Mouse (Mus musculus) CH12.LX (cell line): ENCODE measurements around the gene Zfp219. TPM values are rescaled to one million over a fixed set of nuclear protein-coding genes. Genes with fewer than 3 reads are reported as not detected.

Experiments used
- DNase-seq: peaks from one replicate; pipeline ENCODE4 v3.0.0-alpha.2; 2013; ENCODE audit errors: extremely low read depth
- H3K27ac ChIP-seq: 2 replicates; pipeline ENCODE4 v1.5.1; 2012; ENCODE audit warnings: low read depth, mild to moderate bottlenecking, control low read depth, moderate library complexity; ENCODE audit not compliant: insufficient read depth
- H3K27me3 ChIP-seq: replicated peaks from 2 replicates; pipeline ENCODE3; 2012; ENCODE audit warnings: inconsistent platforms
- H3K36me3 ChIP-seq, 2 experiments: replicated peaks in 1 of 2; 2 replicates each; pipeline versions ENCODE3 to v1.6.1; 2012; ENCODE audit warnings: inconsistent platforms in 1 of 2, low read length in 1 of 2, mild to moderate bottlenecking in 1 of 2, mixed read lengths in 1 of 2, moderate library complexity in 1 of 2; ENCODE audit not compliant: control insufficient read depth in 1 of 2, insufficient read depth in 1 of 2
- H3K4me1 ChIP-seq, 2 experiments: 2 replicates each; pipeline ENCODE4 v1.6.1; 2012; ENCODE audit warnings: inconsistent platforms in 1 of 2, moderate library complexity in 1 of 2; ENCODE audit not compliant: insufficient read depth in 2 of 2, control insufficient read depth in 1 of 2
- H3K4me2 ChIP-seq: 2 replicates; pipeline ENCODE4 v1.6.1; 2012; ENCODE audit warnings: low read depth, mild to moderate bottlenecking, control low read depth; ENCODE audit not compliant: poor library complexity, insufficient read depth, severe bottlenecking
- H3K4me3 ChIP-seq, 3 experiments: fragments of 150-350 bp in 1 of 3; sonication (generic) in 1 of 3; replicated peaks in 1 of 3; 2 replicates each; pipeline versions ENCODE3 to v1.5.1; 2011 to 2012; ENCODE audit warnings: low read depth in 2 of 3, low read length in 2 of 3, mild to moderate bottlenecking in 2 of 3, moderate library complexity in 2 of 3, control low read depth in 1 of 3, improper control_type of control experiment in 1 of 3, inconsistent platforms in 1 of 3, mixed read lengths in 1 of 3; ENCODE audit not compliant: poor library complexity in 1 of 3
- H3K79me2 ChIP-seq: replicated peaks from 2 replicates; pipeline ENCODE4 v1.6.1; 2012; ENCODE audit warnings: mild to moderate bottlenecking, moderate library complexity; ENCODE audit not compliant: control insufficient read depth, poor library complexity, insufficient read depth, severe bottlenecking; ENCODE audit errors: extremely low read depth
- H3K9ac ChIP-seq: 2 replicates; pipeline ENCODE4 v1.6.1; 2012; ENCODE audit warnings: low read depth, mild to moderate bottlenecking, control low read depth, moderate library complexity; ENCODE audit not compliant: insufficient read depth
- H3K9me3 ChIP-seq: replicated peaks from 2 replicates; pipeline ENCODE3; 2012; ENCODE audit warnings: low read length, inconsistent platforms, mixed read lengths
- CHD1 ChIP-seq: IDR thresholded peaks from 2 replicates; pipeline ENCODE4 v1.6.1; 2012; ENCODE audit warnings: low read depth, low read length, improper control_type of control experiment, inconsistent platforms
- E2F4 ChIP-seq: IDR thresholded peaks from 2 replicates; pipeline ENCODE4 v1.6.1; 2011; ENCODE audit warnings: low read depth, low read length, improper control_type of control experiment; ENCODE audit not compliant: insufficient replicate concordance
- ELF1 ChIP-seq: IDR thresholded peaks from 2 replicates; pipeline ENCODE4 v1.6.1; 2014; ENCODE audit warnings: low read depth, mild to moderate bottlenecking, inconsistent platforms, low read length, improper control_type of control experiment
- GABPA ChIP-seq: IDR thresholded peaks from 2 replicates; pipeline ENCODE4 v1.6.1; 2012; ENCODE audit warnings: low read depth, low read length, improper control_type of control experiment, inconsistent platforms; ENCODE audit not compliant: insufficient replicate concordance
- HCFC1 ChIP-seq: IDR thresholded peaks from 2 replicates; pipeline ENCODE4 v1.6.1; 2012; ENCODE audit warnings: low read depth, mild to moderate bottlenecking, inconsistent platforms, low read length, improper control_type of control experiment
- IRF4 ChIP-seq: IDR thresholded peaks from 2 replicates; pipeline ENCODE4 v1.6.1; 2014; ENCODE audit warnings: low read depth, mild to moderate bottlenecking, inconsistent platforms, low read length, improper control_type of control experiment
- JUN ChIP-seq: IDR thresholded peaks from 2 replicates; pipeline ENCODE4 v1.6.1; 2011; ENCODE audit warnings: low read depth, mild to moderate bottlenecking, low read length, improper control_type of control experiment, moderate library complexity; ENCODE audit not compliant: insufficient read depth
- KAT2A ChIP-seq: IDR thresholded peaks from 2 replicates; pipeline ENCODE4 v1.6.1; 2012; ENCODE audit warnings: low read length, improper control_type of control experiment, inconsistent platforms; ENCODE audit not compliant: insufficient replicate concordance
- MAFK ChIP-seq: IDR thresholded peaks from 2 replicates; pipeline ENCODE4 v1.6.1; 2011; ENCODE audit warnings: low read length, improper control_type of control experiment; ENCODE audit not compliant: insufficient replicate concordance
- MAZ ChIP-seq: IDR thresholded peaks from 2 replicates; pipeline ENCODE4 v1.6.1; 2012; ENCODE audit warnings: low read depth, mild to moderate bottlenecking, inconsistent platforms, low read length, improper control_type of control experiment, moderate library complexity
- MXI1 ChIP-seq: IDR thresholded peaks from 2 replicates; pipeline ENCODE4 v1.6.1; 2011; ENCODE audit warnings: mild to moderate bottlenecking, low read depth, low read length, improper control_type of control experiment
- MYC ChIP-seq: IDR thresholded peaks from 2 replicates; pipeline ENCODE4 v1.6.1; 2011; ENCODE audit warnings: low read depth, mild to moderate bottlenecking, improper control_type of control experiment, low read length
- NRF1 ChIP-seq: IDR thresholded peaks from 2 replicates; pipeline ENCODE4 v1.6.1; 2014; ENCODE audit warnings: low read depth, mild to moderate bottlenecking, inconsistent platforms, low read length, improper control_type of control experiment, moderate library complexity
- PAX5 ChIP-seq: IDR thresholded peaks from 2 replicates; pipeline ENCODE4 v1.6.1; 2012; ENCODE audit warnings: low read length, inconsistent platforms, mixed read lengths
- POLR2AphosphoS2 ChIP-seq: IDR thresholded peaks from 2 replicates; pipeline ENCODE4 v1.6.1; 2011; ENCODE audit warnings: low read depth, low read length, improper control_type of control experiment
- RAD21 ChIP-seq: IDR thresholded peaks from 2 replicates; pipeline ENCODE4 v1.6.1; 2011; ENCODE audit warnings: low read depth, mild to moderate bottlenecking, low read length, improper control_type of control experiment, moderate library complexity
- RCOR1 ChIP-seq: conservative IDR thresholded peaks from 2 replicates; pipeline ENCODE4 v1.6.1; 2012; ENCODE audit warnings: low read depth, mild to moderate bottlenecking, inconsistent platforms, low read length, improper control_type of control experiment
- SIN3A ChIP-seq: IDR thresholded peaks from 2 replicates; pipeline ENCODE4 v1.6.1; 2012; ENCODE audit warnings: low read length, improper control_type of control experiment, inconsistent platforms
- SMC3 ChIP-seq: IDR thresholded peaks from 2 replicates; pipeline ENCODE4 v1.6.1; 2011; ENCODE audit warnings: low read depth, low read length, improper control_type of control experiment
- TBP ChIP-seq: conservative IDR thresholded peaks from 2 replicates; pipeline ENCODE4 v1.6.1; 2011; ENCODE audit warnings: low read depth, low read length, improper control_type of control experiment
- UBTF ChIP-seq: IDR thresholded peaks from 2 replicates; pipeline ENCODE4 v1.6.1; 2012; ENCODE audit warnings: low read depth, mild to moderate bottlenecking, inconsistent platforms, low read length, improper control_type of control experiment, moderate library complexity
- ZC3H11A ChIP-seq: IDR thresholded peaks from 2 replicates; pipeline ENCODE4 v1.6.1; 2012; ENCODE audit warnings: low read depth, mild to moderate bottlenecking, inconsistent platforms, low read length, improper control_type of control experiment
- dilution Hi-C: fragments of 300-500 bp; cut with MboI; formaldehyde crosslinking; loops from 2 replicates; pipeline ENCODE4 v1.14.3; 2020; ENCODE audit warnings: low sequenced_read_pairs; ENCODE audit not compliant: extremely low pct_unique_long_range_greater_than_20kb, extremely low pct_ligation_motif_present
- in situ Hi-C: fragments of 300-500 bp; cut with MboI; formaldehyde crosslinking; loops from 3 replicates; pipeline ENCODE4 v1.14.3; 2019; ENCODE audit warnings: low sequenced_read_pairs, low pct_ligation_motif_present, low pct_unique_long_range_greater_than_20kb, mixed read lengths
- polyA plus RNA-seq: library from polyadenylated mRNA; unstranded; fragments of >175 nt; gene quantifications from 2 replicates; pipeline ENCODE4 v1.2.1, GENCODE M21; 2012; ENCODE audit warnings: low read depth; ENCODE audit not compliant: insufficient read length
- total RNA-seq, 2 experiments: library from RNA; depleted of rRNA; stranded (reverse); fragments of 300-350 nt in 1 of 2; fragments of >200 nt in 1 of 2; gene quantifications; 2 replicates each; pipeline ENCODE4 v1.2.3; 2012 to 2014

The Zfp219 gene
- total and polyA plus RNA-seq, 3 experiments, result 15.8 to 20.8 (median 20.0) TPM

- Histone ChIP-seq H3K4me3 (no peak overlapping the region), H3K9me3 (no peaks in the 10 kb centered on the region), H3K9ac (no peak overlapping the region), H3K27me3 (no peaks in the 10 kb centered on the region), H3K79me2 (no peaks in the 10 kb centered on the region), H3K4me2 (no peak overlapping the region), H3K4me1 (peaks cover 0 to 3% of the 10 kb centered on the region in 2 experiments; a peak in 1 of 4 replicates), H3K36me3 (peaks cover 0 to 3% of the 10 kb centered on the region in 2 experiments)
- no peak for DNase-seq
- in situ Hi-C loops (no loop called here), dilution Hi-C loops (no loop called here)
- TF ChIP-seq MXI1 (no peak), GABPA (no peak), MAFK (no peak), ELF1 (no peak), ZC3H11A (no peak), HCFC1 (no peak), IRF4 (no peak), NRF1 (no peak), CHD1 (no peak), SMC3 (no peak), TBP (no peak), SIN3A (no peak), RCOR1 (no peak)
- TF ChIP-seq, all 38 proteins: peak for 0
- H3K27ac ChIP-seq, result no peak overlapping the region
Observed at GRCm38 (mm10) chr14:51997483-51997882, 23.1 kb downstream of the Zfp219 start.

GRCm38 (mm10) chr14:51996866-51997265 lies 23.7 kb downstream of the Zfp219 start:
- no peak overlapping the region for H3K4me2 ChIP-seq
- H3K9ac ChIP-seq, result no peak overlapping the region
- H3K4me1 ChIP-seq, result peaks cover 0 to 3% of the 10 kb centered on the region in 2 experiments; a peak in 1 of 4 replicates
- in situ Hi-C loops (no loop called here), dilution Hi-C loops (no loop called here)
- H3K36me3 ChIP-seq, result peaks cover 0 to under 1% of the 10 kb centered on the region in 2 experiments
- peaks cover 2% of the 10 kb centered on the region for H3K27me3 ChIP-seq
- H3K9me3 ChIP-seq, result no peaks in the 10 kb centered on the region
- no peak overlapping the region for H3K27ac ChIP-seq
- no peak for DNase-seq
- TF ChIP-seq POLR2AphosphoS2 (no peak), MAZ (no peak), UBTF (no peak), E2F4 (no peak), RAD21 (no peak), PAX5 (no peak), KAT2A (no peak), JUN (no peak), MYC (no peak), NRF1 (no peak), RCOR1 (no peak)
- H3K79me2 ChIP-seq, result no peaks in the 10 kb centered on the region
- H3K4me3 ChIP-seq, result no peak overlapping the region
